Mouse (Mus musculus): ENCODE measurements around the gene Rassf7.

- TF ChIP-seq MYOD1 (IDR thresholded peaks at IDR 0.05; ENCODE audit: control insufficient read depth in 1 of 3, insufficient read length in 2 of 3, low read depth in 2 of 3) = no peak
- no peak for TF ChIP-seq POLR2A (IDR thresholded peaks at IDR 0.05; ENCODE audit: insufficient read length, low read depth)
- TF ChIP-seq E2F4 (IDR thresholded peaks at IDR 0.05; ENCODE audit: insufficient read depth) = no peak
- no peak for TF ChIP-seq USF1 (IDR thresholded peaks at IDR 0.05; ENCODE audit: low read depth)
- no peak for TF ChIP-seq MAX (IDR thresholded peaks at IDR 0.05; ENCODE audit: low read depth)
- no peak for TF ChIP-seq TCF3 (IDR thresholded peaks at IDR 0.05; ENCODE audit: insufficient read length, low read depth)
Observed at GRCm38 (mm10) chr7:141227796-141228195, 12.1 kb downstream of the Rassf7 start.
